Mouse (Mus musculus) liver, adult 2 months (tissue): ENCODE results near the gene Klhdc4.

Experiments used
- CTCF ChIP-seq: fragments of 200-500 bp; IDR thresholded peaks from 2 replicates; pipeline ENCODE4 v1.5.1; 2011; ENCODE audit warnings: low read depth, low read length, control low read depth
- POLR2A ChIP-seq: fragments of 200-500 bp; IDR thresholded peaks from 2 replicates; pipeline ENCODE4 v1.6.1; 2011; ENCODE audit warnings: low read length, control low read depth; ENCODE audit not compliant: insufficient read depth; ENCODE audit errors: extremely low read depth

GRCm38 (mm10) chr8:121861276-121861675, 31.9 kb upstream of the Klhdc4 start:
- TF ChIP-seq CTCF (no peak), POLR2A (no peak)
